Mouse (Mus musculus) embryonic facial prominence, embryonic 15.5 days (tissue): ENCODE data around the gene Agap1. TPM values are rescaled to one million over a fixed set of nuclear protein-coding genes. Genes with fewer than 3 reads are reported as not detected.
A peak's percentile ranks its signal among the peaks of the same experiment; 100 is the strongest.

Experiments
- ATAC-seq: fragments of 200-750 bp; cut with Nextera tagmentation; 2 replicates; pipeline ENCODE4 v1.8.0; 2017; ENCODE audit warnings: low read depth, moderate TSS enrichment; ENCODE audit not compliant: insufficient number of reproducible peaks, low FRiP score, low TSS enrichment
- H3K27ac ChIP-seq: fragments of 300-500 bp; sonication (generic); replicated peaks from 2 replicates; pipeline ENCODE4 v1.5.1; 2015; ENCODE audit warnings: mild to moderate bottlenecking, inconsistent platforms
- H3K27me3 ChIP-seq: fragments of 300-500 bp; sonication (generic); 2 replicates; pipeline ENCODE4 v1.6.1; 2015; ENCODE audit warnings: inconsistent platforms
- H3K36me3 ChIP-seq: fragments of 300-500 bp; sonication (generic); 2 replicates; pipeline ENCODE4 v1.6.1; 2015; ENCODE audit warnings: mild to moderate bottlenecking, inconsistent platforms
- H3K4me1 ChIP-seq: fragments of 300-500 bp; sonication (generic); 2 replicates; pipeline ENCODE4 v1.6.1; 2015; ENCODE audit warnings: inconsistent platforms
- H3K4me2 ChIP-seq: fragments of 300-500 bp; sonication (generic); replicated peaks from 2 replicates; pipeline ENCODE4 v1.6.1; 2015; ENCODE audit warnings: mild to moderate bottlenecking, inconsistent platforms
- H3K4me3 ChIP-seq: fragments of 300-500 bp; sonication (generic); replicated peaks from 2 replicates; pipeline ENCODE4 v1.5.1; 2015; ENCODE audit warnings: mild to moderate bottlenecking, inconsistent platforms
- H3K9ac ChIP-seq: fragments of 300-500 bp; sonication (generic); 2 replicates; pipeline ENCODE4 v1.6.1; 2015; ENCODE audit warnings: inconsistent platforms
- H3K9me3 ChIP-seq: fragments of 300-500 bp; sonication (generic); replicated peaks from 2 replicates; pipeline ENCODE4 v1.6.1; 2016; ENCODE audit warnings: inconsistent platforms
- WGBS: fragments of 180-500 bp; shearing (Covaris S2); methylation state at CpG from one replicate; pipeline ENCODE4 v1.1.7; 2015; 5-methylcytosine and 5-hydroxymethylcytosine counted together
- polyA plus RNA-seq: library from polyadenylated mRNA; unstranded; fragments of >200 nt; fragmentation: Nextera tagmentation; extraction: Ambion mirVana; gene quantifications from 2 replicates; pipeline ENCODE4 v1.2.1, GENCODE M21; 2015

Agap1 gene
- polyA plus RNA-seq, 1 experiment from 2014 or later: 13.4 TPM

- WGBS: 70% methylated on average over 7 of the region's 7 CpGs
- ATAC-seq: no peak
Observed at GRCm38 (mm10) chr1:89622801-89623200, 168.2 kb downstream of the Agap1 start.

GRCm38 (mm10) chr1:89625312-89625711 lies 170.7 kb downstream of the Agap1 start:
- 88% methylated on average over 4 of the region's 4 CpGs for WGBS
- no peak overlapping the region for H3K4me3 ChIP-seq
- H3K27me3 ChIP-seq: no peaks in the 10 kb centered on the region
- no peak overlapping the region for H3K27ac ChIP-seq
- H3K9me3 ChIP-seq: no peaks in the 10 kb centered on the region
- no peak for ATAC-seq
- 0 out of 2 replicates have a peak, but pooled peaks cover 7% of the 10 kb centered on the region for H3K36me3 ChIP-seq
- H3K4me2 ChIP-seq: no peak overlapping the region
- peaks cover 18% of the 10 kb centered on the region for H3K4me1 ChIP-seq
- H3K9ac ChIP-seq: no peak overlapping the region

More at GRCm38 (mm10) chr1:89622801-89623200, 168.2 kb downstream of the Agap1 start:
- Histone ChIP-seq H3K4me2 (no peak overlapping the region), H3K4me1 (peaks cover 18% of the 10 kb centered on the region), H3K9me3 (no peaks in the 10 kb centered on the region), H3K9ac (no peak overlapping the region), H3K36me3 (no peaks in the 10 kb centered on the region), H3K4me3 (no peak overlapping the region), H3K27ac (no peak overlapping the region), H3K27me3 (no peaks in the 10 kb centered on the region)

GRCm38 (mm10) chr1:89625967-89626366 lies 171.4 kb downstream of the Agap1 start:
- Histone ChIP-seq H3K4me2 (no peak overlapping the region), H3K4me1 (peaks cover 11% of the 10 kb centered on the region), H3K9ac (no peak overlapping the region), H3K4me3 (no peak overlapping the region), H3K27me3 (no peaks in the 10 kb centered on the region), H3K27ac (no peak overlapping the region), H3K36me3 (0 out of 2 replicates have a peak, but pooled peaks cover 13% of the 10 kb centered on the region), H3K9me3 (no peaks in the 10 kb centered on the region)
- no peak for ATAC-seq
- 88% methylated on average over 7 of the region's 7 CpGs for WGBS

GRCm38 (mm10) chr1:89626940-89627339 lies 172.3 kb downstream of the Agap1 start:
- peaks cover 6% of the 10 kb centered on the region for H3K4me1 ChIP-seq
- H3K36me3 ChIP-seq: 0 out of 2 replicates have a peak, but pooled peaks cover 13% of the 10 kb centered on the region
- no peak overlapping the region for H3K4me2 ChIP-seq
- WGBS: 73% methylated on average over 10 of the region's 10 CpGs
- ATAC-seq: no peak
- H3K9ac ChIP-seq: no peak overlapping the region
- H3K9me3 ChIP-seq: no peaks in the 10 kb centered on the region
- no peaks in the 10 kb centered on the region for H3K27me3 ChIP-seq
- no peak overlapping the region for H3K4me3 ChIP-seq
- no peak overlapping the region for H3K27ac ChIP-seq

GRCm38 (mm10) chr1:89627650-89628049 lies 173.0 kb downstream of the Agap1 start:
- H3K27ac ChIP-seq: no peak overlapping the region
- no peak overlapping the region for H3K4me3 ChIP-seq
- no peak overlapping the region for H3K4me2 ChIP-seq
- H3K27me3 ChIP-seq: no peaks in the 10 kb centered on the region
- ATAC-seq: no peak
- H3K36me3 ChIP-seq: 0 out of 2 replicates have a peak, but pooled peaks cover 16% of the 10 kb centered on the region
- no peak overlapping the region for H3K9ac ChIP-seq
- H3K4me1 ChIP-seq: no peaks in the 10 kb centered on the region
- 61% methylated on average over 3 of the region's 3 CpGs for WGBS
- H3K9me3 ChIP-seq: no peaks in the 10 kb centered on the region

- Histone ChIP-seq H3K9ac (no peak overlapping the region), H3K4me3 (no peak overlapping the region), H3K27ac (no peak overlapping the region), H3K4me2 (no peak overlapping the region), H3K4me1 (no peaks in the 10 kb centered on the region), H3K27me3 (no peaks in the 10 kb centered on the region), H3K36me3 (peaks cover 28% of the 10 kb centered on the region; the same call in 1 of the 2 replicates), H3K9me3 (no peaks in the 10 kb centered on the region)
- WGBS: 72% methylated on average over 4 of the region's 4 CpGs
- ATAC-seq: no peak
Observed at GRCm38 (mm10) chr1:89630836-89631235, 176.2 kb downstream of the Agap1 start.

GRCm38 (mm10) chr1:89631747-89632146 lies 177.1 kb downstream of the Agap1 start:
- H3K4me2 ChIP-seq: no peak overlapping the region
- H3K4me1 ChIP-seq: no peaks in the 10 kb centered on the region
- no peak overlapping the region for H3K9ac ChIP-seq
- ATAC-seq: no peak
- WGBS: 23% methylated on average over 1 of the region's 1 CpGs
- H3K9me3 ChIP-seq: no peaks in the 10 kb centered on the region
- H3K27ac ChIP-seq: no peak overlapping the region
- no peak overlapping the region for H3K4me3 ChIP-seq
- peaks cover 28% of the 10 kb centered on the region; the same call in 1 of the 2 replicates for H3K36me3 ChIP-seq
- H3K27me3 ChIP-seq: no peaks in the 10 kb centered on the region

- H3K27ac ChIP-seq: no peak overlapping the region
- H3K9me3 ChIP-seq: no peaks in the 10 kb centered on the region
- 0 out of 2 replicates have a peak, but pooled peaks cover 2% of the 10 kb centered on the region for H3K4me1 ChIP-seq
- WGBS: 75% methylated on average over 14 of the region's 14 CpGs
- H3K4me3 ChIP-seq: no peak overlapping the region
- no peak overlapping the region for H3K9ac ChIP-seq
- no peaks in the 10 kb centered on the region for H3K27me3 ChIP-seq
- ATAC-seq: no peak
- no peak overlapping the region for H3K4me2 ChIP-seq
- peaks cover 42% of the 10 kb centered on the region; the same call in 1 of the 2 replicates for H3K36me3 ChIP-seq
Observed at GRCm38 (mm10) chr1:89634055-89634454, 179.4 kb downstream of the Agap1 start.

GRCm38 (mm10) chr1:89635131-89635530 lies 180.5 kb downstream of the Agap1 start:
- Histone ChIP-seq H3K4me1 (0 out of 2 replicates have a peak, but pooled peaks cover 3% of the 10 kb centered on the region), H3K9ac (no peak overlapping the region), H3K4me3 (no peak overlapping the region), H3K9me3 (no peaks in the 10 kb centered on the region), H3K4me2 (no peak overlapping the region), H3K27me3 (no peaks in the 10 kb centered on the region), H3K27ac (no peak overlapping the region), H3K36me3 (peaks cover 39% of the 10 kb centered on the region; the same call in 1 of the 2 replicates)
- 90% methylated on average over 2 of the region's 2 CpGs for WGBS
- ATAC-seq: no peak

- peaks cover 29% of the 10 kb centered on the region; the same call in 1 of the 2 replicates for H3K36me3 ChIP-seq
- H3K4me2 ChIP-seq: no peak overlapping the region
- H3K27ac ChIP-seq: no peak overlapping the region
- H3K4me1 ChIP-seq: 0 out of 2 replicates have a peak, but pooled peaks cover 3% of the 10 kb centered on the region
- H3K27me3 ChIP-seq: no peaks in the 10 kb centered on the region
- H3K9me3 ChIP-seq: no peaks in the 10 kb centered on the region
- 89% methylated on average over 4 of the region's 4 CpGs for WGBS
- H3K4me3 ChIP-seq: no peak overlapping the region
- peak; percentile 44 for ATAC-seq
- no peak overlapping the region for H3K9ac ChIP-seq
Observed at GRCm38 (mm10) chr1:89637670-89638069, 183.1 kb downstream of the Agap1 start.

- Histone ChIP-seq H3K4me1 (0 out of 2 replicates have a peak, but pooled peaks cover 6% of the 10 kb centered on the region), H3K36me3 (peaks cover 4% of the 10 kb centered on the region; the same call in 1 of the 2 replicates), H3K27me3 (no peaks in the 10 kb centered on the region), H3K9me3 (no peaks in the 10 kb centered on the region), H3K9ac (no peak overlapping the region), H3K27ac (no peak overlapping the region), H3K4me3 (no peak overlapping the region), H3K4me2 (no peak overlapping the region)
- ATAC-seq: no peak
- WGBS: 56% methylated on average over 8 of the region's 8 CpGs
Observed at GRCm38 (mm10) chr1:89643445-89644100, 189.0 kb downstream of the Agap1 start.
